21 mouse cellular contexts compared by ENCODE assay signal in the genomic region with DNA sequence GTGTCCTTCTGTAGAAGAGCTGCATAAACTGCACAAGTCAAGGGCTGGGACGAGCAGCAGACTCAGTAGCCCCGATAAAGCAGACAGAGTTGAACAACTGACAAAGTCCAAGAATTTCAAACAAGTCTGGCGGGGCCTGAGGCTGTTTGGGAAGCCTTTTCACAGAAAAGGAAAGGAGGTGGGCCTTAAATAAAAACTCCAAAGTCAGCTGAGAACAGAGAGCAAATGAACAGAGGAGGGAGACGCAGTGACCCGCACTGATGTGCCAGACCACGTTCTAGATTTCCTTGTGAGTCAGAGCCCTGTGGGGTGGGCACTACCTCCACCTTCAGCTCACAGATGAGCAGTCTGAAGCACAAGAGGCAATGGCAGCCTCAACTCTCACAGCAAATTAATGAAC. TPM values are rescaled to one million over a fixed set of nuclear protein-coding genes. Genes with fewer than 3 reads are reported as not detected.
"Had no signal": no experiment of that assay in that cellular context is flagged by ENCODE, and none has a peak within 500 bp of the region (broad histone marks: within the 10 kb centered on the region; RNA-seq: fewer than 3 reads in every experiment).

No protein-coding gene starts in this region.

- H3K9me3 ChIP-seq: limb, embryonic 13.5 days; midbrain, embryonic 12.5 days; midbrain, embryonic 15.5 days; neural tube, embryonic 13.5 days had no signal

- DNase-seq: kidney, adult 2 months; layer of hippocampus, postnatal 36 days; left cerebral cortex, postnatal 4 days; liver; liver, postnatal 0 days; lung, embryonic 14.5 days; retina, postnatal 1 day; right cerebral cortex, postnatal 25 days; spleen, adult 18-20 months; thymus, postnatal 25 days had no signal

- H3K4me2 ChIP-seq: limb, embryonic 13.5 days; lung, embryonic 14.5 days; midbrain, embryonic 12.5 days; midbrain, embryonic 15.5 days; neural tube, embryonic 13.5 days had no signal

- H3K4me3 ChIP-seq: layer of hippocampus, adult 2 months; limb, embryonic 13.5 days; midbrain, embryonic 12.5 days; midbrain, embryonic 15.5 days; myocyte; neural tube, embryonic 13.5 days had no signal

- H3K27me3 ChIP-seq: limb, embryonic 13.5 days; midbrain, embryonic 12.5 days; midbrain, embryonic 15.5 days; neural tube, embryonic 13.5 days had no signal

- H3K27ac ChIP-seq: kidney, postnatal 0 days; layer of hippocampus, adult 2 months; limb, embryonic 13.5 days; liver, embryonic 14.5 days; macrophage; midbrain, embryonic 12.5 days; midbrain, embryonic 15.5 days; neural tube, embryonic 13.5 days had no signal

- H3K9ac ChIP-seq: limb, embryonic 13.5 days; liver, embryonic 14.5 days; liver, postnatal 0 days; lung, embryonic 14.5 days; midbrain, embryonic 12.5 days; midbrain, embryonic 15.5 days; neural tube, embryonic 13.5 days had no signal

- ATAC-seq: liver, postnatal 0 days; lung, postnatal 0 days; midbrain, embryonic 15.5 days had no signal

- H3K36me3 ChIP-seq: limb, embryonic 13.5 days; midbrain, embryonic 12.5 days; midbrain, embryonic 15.5 days; neural tube, embryonic 13.5 days had no signal

RNA-seq across cellular contexts. Expression of a gene that starts 7.1 kb away (rescaled TPM):
- total RNA-seq: monocyte, adult 5-6 weeks had no signal
- polyA plus RNA-seq: macrophage had no signal

RNA-seq across cellular contexts. Expression of a gene that starts 18.5 kb away (rescaled TPM):
- total RNA-seq: monocyte, adult 5-6 weeks had no signal

RNA-seq across cellular contexts. Expression of a gene that starts 23.9 kb away (rescaled TPM):
- total RNA-seq: monocyte, adult 5-6 weeks had no signal
